In the genomic region with DNA sequence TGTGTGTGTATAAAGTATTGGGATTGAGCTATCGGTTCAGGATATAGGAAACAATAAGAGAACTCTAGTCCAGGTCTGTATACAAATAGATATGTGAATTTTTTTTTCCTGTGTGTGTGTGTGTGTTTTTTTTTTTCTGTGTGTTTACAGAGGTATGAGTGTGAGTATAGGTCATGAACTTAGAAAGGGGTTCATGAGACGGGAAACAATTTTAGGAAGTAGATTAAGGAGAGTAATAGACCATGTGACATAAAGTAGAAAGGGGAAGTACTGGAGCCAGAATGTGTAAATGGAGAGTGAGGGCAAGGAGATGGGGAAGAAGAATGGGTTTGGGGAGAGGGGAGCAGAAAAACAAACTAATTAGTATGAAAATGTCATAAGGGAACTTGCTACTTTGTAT, we compare ENCODE assay signal across 1 mouse cellular context.
TF ChIP-seq lines count a peak whose summit lies in the region.

No protein-coding gene starts in this region.

TF ChIP-seq in MEL, 35 proteins besides CTCF, POLR2A, EP300 and RAD21 (continued from another document):
- TF ChIP-seq USF2 (IDR thresholded peaks at IDR 0.05; ENCODE audit: borderline replicate concordance in 1 of 2, insufficient read depth in 1 of 2, low read depth in 1 of 2, low read length in 2 of 2) (peak in 1 of 2 experiments; percentile 61; a peak in 1 of 4 replicates), NELFE (IDR thresholded peaks at IDR 0.05; ENCODE audit: low read depth, low read length) (no peak), UBTF (IDR thresholded peaks at IDR 0.05; ENCODE audit: borderline replicate concordance, insufficient read depth, low read depth, low read length) (no peak), ZNF384 (IDR thresholded peaks at IDR 0.05; ENCODE audit: low read depth, low read length) (peak; percentile 84), TBP (IDR thresholded peaks at IDR 0.05; ENCODE audit: low read depth, low read length) (no peak), SIN3A (IDR thresholded peaks at IDR 0.05; ENCODE audit: low read length) (no peak; the same call in 1 of the 2 replicates), MEF2A (IDR thresholded peaks at IDR 0.05; ENCODE audit: extremely low read depth, insufficient replicate concordance, low read depth, low read length, poor library complexity, severe bottlenecking) (no peak), POLR2AphosphoS2 (IDR thresholded peaks at IDR 0.05; ENCODE audit: low read length) (no peak), MYC (IDR thresholded peaks at IDR 0.05; ENCODE audit: low read depth, low read length) (peak; percentile 65), MXI1 (IDR thresholded peaks at IDR 0.05; ENCODE audit: low read depth, low read length) (no peak; the same call in 1 of the 2 replicates), TAL1 (IDR thresholded peaks at IDR 0.05; ENCODE audit: low read length) (no peak), CHD2 (IDR thresholded peaks at IDR 0.05; ENCODE audit: low read length) (no peak), POLR2AphosphoS5 (IDR thresholded peaks at IDR 0.05; ENCODE audit: borderline replicate concordance, low read depth, low read length) (no peak), ELF1 (IDR thresholded peaks at IDR 0.05; ENCODE audit: low read depth, low read length) (peak; percentile 29; the same call in 1 of the 2 replicates), MYB (IDR thresholded peaks at IDR 0.05; ENCODE audit: low read depth, low read length) (no peak), BHLHE40 (IDR thresholded peaks at IDR 0.05; ENCODE audit: borderline replicate concordance, low read depth, low read length) (no peak), ZKSCAN1 (IDR thresholded peaks at IDR 0.05; ENCODE audit: low read depth, low read length) (no peak), JUND (IDR thresholded peaks at IDR 0.05; ENCODE audit: low read depth, low read length) (no peak), HCFC1 (IDR thresholded peaks at IDR 0.05; ENCODE audit: low read depth, low read length) (peak; percentile 47; the same call in 1 of the 2 replicates), MAZ (IDR thresholded peaks at IDR 0.05; ENCODE audit: low read depth, low read length) (no peak), ZMIZ1 (IDR thresholded peaks at IDR 0.05; ENCODE audit: low read depth, low read length) (no peak)
